ENCODE assay signal across 9 mouse cellular contexts in genomic region chr10:79854801-79855541, GRCm38 (mm10). TPM values are rescaled to one million over a fixed set of nuclear protein-coding genes. Genes with fewer than 3 reads are reported as not detected.
DNase-seq lines count a peak whose midpoint lies in the region; ATAC-seq lines count a peak whose summit lies in the region.
"Had no signal": no experiment of that assay in that cellular context is flagged by ENCODE, and none has a peak within 500 bp of the region (broad histone marks: within the 10 kb centered on the region; RNA-seq: fewer than 3 reads in every experiment).

No protein-coding gene starts in this region.

- DNase-seq in 416B (ENCODE audit: low read depth) (peak; percentile 63), R1 (ENCODE audit: low read depth, low spot score) (peak; percentile 89)
- DNase-seq in embryo, embryonic 10 days (ENCODE audit: low spot score) = peak; percentile 83
- peak; percentile 71 to 75 for DNase-seq in heart, adult 9 months (ENCODE audit: low spot score in 2 of 2)
- peak; percentile 70 for DNase-seq in kidney, adult 9 months
- DNase-seq in lung, postnatal 10 days = peak; percentile 85
- DNase-seq in right cerebral cortex, postnatal 4 days = peak; percentile 69

- ATAC-seq in megakaryocyte-erythroid progenitor cell, adult 5-6 weeks (replicated peaks; ENCODE audit: low FRiP score, low TSS enrichment, poor library complexity, severe bottlenecking) = no peak

RNA-seq across cellular contexts. Expression of gene Ptbp1, which starts 0.7 kb away (rescaled TPM):
- 423 and 470 TPM in 2 replicates for total RNA-seq in megakaryocyte-erythroid progenitor cell, adult 5-6 weeks (2014; fragmentation: Nextera tagmentation)
- total RNA-seq in megakaryocyte-erythroid progenitor cell, adult 5-6 weeks (2017) = 149 and 201 TPM in 2 replicates

RNA-seq across cellular contexts. Expression of gene Prtn3, which starts 19.3 kb away (rescaled TPM):
- total RNA-seq in megakaryocyte-erythroid progenitor cell, adult 5-6 weeks (2014; fragmentation: Nextera tagmentation) = 2.5 and 8.7 TPM in 2 replicates
- total RNA-seq in megakaryocyte-erythroid progenitor cell, adult 5-6 weeks (2017) = 0.56 and 5.9 TPM in 2 replicates
- total RNA-seq: gastrocnemius, postnatal 36 days had no signal

RNA-seq across cellular contexts. Expression of gene Plppr3, which starts 19.5 kb away (rescaled TPM):
- not detected in 2 replicates for total RNA-seq in megakaryocyte-erythroid progenitor cell, adult 5-6 weeks (2014; fragmentation: Nextera tagmentation)
- total RNA-seq in megakaryocyte-erythroid progenitor cell, adult 5-6 weeks (2017) = 5.8 and 15.0 TPM in 2 replicates
- total RNA-seq: gastrocnemius, postnatal 36 days had no signal

RNA-seq across cellular contexts. Expression of gene Elane, which starts 31.1 kb away (rescaled TPM):
- total RNA-seq in megakaryocyte-erythroid progenitor cell, adult 5-6 weeks (2014; fragmentation: Nextera tagmentation) = 10.5 TPM in 1 of 2 replicates, not detected in the other
- 0.23 and 1.3 TPM in 2 replicates for total RNA-seq in megakaryocyte-erythroid progenitor cell, adult 5-6 weeks (2017)
- total RNA-seq: gastrocnemius, postnatal 36 days had no signal

RNA-seq across cellular contexts. Expression of gene Misp, which starts 34.2 kb away (rescaled TPM):
- total RNA-seq in megakaryocyte-erythroid progenitor cell, adult 5-6 weeks (2014; fragmentation: Nextera tagmentation) = not detected in 2 replicates
- not detected in 2 replicates for total RNA-seq in megakaryocyte-erythroid progenitor cell, adult 5-6 weeks (2017)
- total RNA-seq: gastrocnemius, postnatal 36 days had no signal
